Mouse (Mus musculus): ENCODE results near the gene Fzd9.

- TF ChIP-seq CTCF (IDR thresholded peaks at IDR 0.05; ENCODE audit: low read depth) (no peak), EP300 (IDR thresholded peaks at IDR 0.05; ENCODE audit: low read depth) (no peak)
Measured at GRCm38 (mm10) chr5:135258280-135259150, 7.5 kb upstream of the Fzd9 start.

Measured in heart, postnatal 0 days (tissue).